Mouse (Mus musculus) forebrain, embryonic 15.5 days (tissue): ENCODE data around the gene Tcf25. TPM values are rescaled to one million over a fixed set of nuclear protein-coding genes. Genes with fewer than 3 reads are reported as not detected.

ENCODE experiments used
- ATAC-seq: fragments of 200-750 bp; cut with Nextera tagmentation; replicated peaks from 2 replicates; pipeline ENCODE4 v1.8.0; 2017; ENCODE audit warnings: mild to moderate bottlenecking, moderate TSS enrichment, moderate library complexity
- H3K27ac ChIP-seq: fragments of 300-500 bp; sonication (generic); replicated peaks from 2 replicates; pipeline ENCODE4 v1.5.1; 2015; ENCODE audit warnings: mild to moderate bottlenecking, inconsistent platforms
- H3K27me3 ChIP-seq: fragments of 300-500 bp; sonication (generic); 2 replicates; pipeline ENCODE4 v1.6.1; 2015; ENCODE audit warnings: inconsistent platforms
- H3K36me3 ChIP-seq: fragments of 300-500 bp; sonication (generic); 2 replicates; pipeline ENCODE4 v1.6.1; 2015; ENCODE audit warnings: mild to moderate bottlenecking, inconsistent platforms
- H3K4me1 ChIP-seq: fragments of 300-500 bp; sonication (generic); 2 replicates; pipeline ENCODE4 v1.6.1; 2015; ENCODE audit warnings: inconsistent platforms
- H3K4me2 ChIP-seq: fragments of 300-500 bp; sonication (generic); replicated peaks from 2 replicates; pipeline ENCODE4 v1.6.1; 2015; ENCODE audit warnings: mild to moderate bottlenecking, inconsistent platforms
- H3K4me3 ChIP-seq: fragments of 300-500 bp; sonication (generic); 2 replicates; pipeline ENCODE4 v1.5.1; 2015; ENCODE audit warnings: mild to moderate bottlenecking, inconsistent platforms
- H3K9ac ChIP-seq: fragments of 300-500 bp; sonication (generic); replicated peaks from 2 replicates; pipeline ENCODE4 v1.6.1; 2015; ENCODE audit warnings: mild to moderate bottlenecking, inconsistent platforms
- H3K9me3 ChIP-seq: fragments of 300-500 bp; sonication (generic); 2 replicates; pipeline ENCODE4 v1.6.1; 2016; ENCODE audit warnings: inconsistent platforms
- WGBS: fragments of 180-500 bp; shearing (Covaris S2); methylation state at CpG from one replicate; pipeline ENCODE4 v1.1.7; 2015; ENCODE audit warnings: mixed read lengths; 5-methylcytosine and 5-hydroxymethylcytosine counted together
- polyA plus RNA-seq: library from polyadenylated mRNA; unstranded; fragments of >200 nt; fragmentation: Nextera tagmentation; extraction: Ambion mirVana; gene quantifications from 2 replicates; pipeline ENCODE4 v1.2.1, GENCODE M21; 2015

Gene Tcf25
- 252 and 259 TPM in 2 replicates for polyA plus RNA-seq

DNA sequence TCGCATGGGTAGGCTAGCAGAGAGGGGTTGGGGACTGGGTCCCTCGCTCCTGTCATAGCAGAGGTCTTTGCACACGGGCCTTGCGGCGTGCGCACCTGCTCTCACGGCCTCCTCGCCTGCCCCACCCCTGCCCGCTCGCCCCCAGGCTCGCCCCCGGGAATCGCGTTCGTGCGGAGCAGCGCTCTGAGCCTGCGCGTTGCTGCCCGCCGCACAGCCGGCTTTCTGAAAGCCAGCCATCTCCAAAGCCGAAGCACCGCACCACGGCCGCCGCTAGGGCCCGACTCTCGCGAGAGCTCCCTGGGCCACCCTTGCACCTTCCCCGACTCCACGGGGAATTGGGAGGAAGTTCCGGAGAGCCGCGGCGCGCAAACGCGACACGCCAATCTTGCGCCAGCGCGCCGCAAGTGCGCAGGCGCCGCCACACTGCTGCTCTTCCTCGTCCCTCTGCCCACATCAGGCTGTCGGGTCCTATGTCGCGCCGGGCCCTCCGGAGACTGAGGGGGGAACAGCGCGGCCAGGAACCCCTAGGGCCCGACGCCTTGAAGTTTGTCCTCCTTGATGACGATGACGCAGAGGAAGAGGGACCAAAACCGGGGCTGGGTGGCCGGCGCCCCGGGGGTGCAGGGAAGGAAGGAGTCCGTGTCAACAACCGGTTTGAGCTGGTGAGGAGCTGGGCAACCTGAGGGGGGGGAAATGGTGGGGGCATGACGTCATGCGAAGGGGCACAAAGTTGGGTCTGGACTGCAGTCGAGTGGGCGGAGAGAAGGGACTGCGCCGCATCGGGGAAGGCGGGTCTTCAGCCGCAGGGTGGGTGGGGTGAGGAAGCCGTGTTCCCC is at the start of gene Tcf25:
TSS of gene Tcf25 (plus strand) at position 351 of the 836 bp plus-strand sequence.
- Histone ChIP-seq H3K4me1 (peaks cover 29% of the 10 kb centered on the region), H3K36me3 (peaks cover 17% of the 10 kb centered on the region), H3K27me3 (no peaks in the 10 kb centered on the region), H3K9ac (peak within 1 kb of the TSS; percentile 67), H3K9me3 (no peaks in the 10 kb centered on the region), H3K27ac (peak within 1 kb of the TSS; percentile 94), H3K4me2 (peak within 1 kb of the TSS; percentile 58), H3K4me3 (peak within 1 kb of the TSS; percentile 69)
- peak; percentile 96 for ATAC-seq
- 1% methylated on average over 75 of the region's 75 CpGs for WGBS

GRCm38 (mm10) chr8:123328552-123328951 is 45.0 kb upstream of the Tcf25 start:
- no peak overlapping the region for H3K4me3 ChIP-seq
- H3K27ac ChIP-seq = no peak overlapping the region
- ATAC-seq = no peak
- H3K36me3 ChIP-seq = no peaks in the 10 kb centered on the region
- 95% methylated on average over 2 of the region's 2 CpGs for WGBS
- peaks cover 10% of the 10 kb centered on the region; the same call in 1 of the 2 replicates for H3K4me1 ChIP-seq
- H3K27me3 ChIP-seq = no peaks in the 10 kb centered on the region; the same call in 1 of the 2 replicates
- no peaks in the 10 kb centered on the region for H3K9me3 ChIP-seq
- no peak overlapping the region for H3K9ac ChIP-seq
- H3K4me2 ChIP-seq = no peak overlapping the region

DNA sequence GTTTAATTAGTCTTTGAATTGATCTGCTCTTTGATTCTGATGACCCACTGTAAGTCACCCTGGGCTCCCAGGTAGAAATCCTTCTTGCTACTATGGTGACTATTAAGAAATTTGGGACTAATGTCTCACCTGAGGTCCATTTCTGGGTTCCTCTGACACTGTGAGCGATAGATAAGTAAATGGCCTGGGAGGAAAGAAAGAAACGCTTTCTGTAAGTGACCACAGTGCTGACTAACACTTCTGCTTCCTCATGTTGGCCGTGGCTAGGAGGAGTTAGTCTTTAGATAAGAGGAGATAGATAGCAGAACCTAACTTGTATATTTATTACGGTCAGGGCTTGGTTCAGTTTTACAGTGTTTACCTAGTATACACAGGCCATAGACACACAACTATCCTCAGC is 44.2 kb upstream of the Tcf25 start:
- 85% methylated on average over 4 of the region's 4 CpGs for WGBS
- H3K4me1 ChIP-seq = peaks cover 18% of the 10 kb centered on the region
- H3K27me3 ChIP-seq = no peaks in the 10 kb centered on the region; the same call in 1 of the 2 replicates
- no peak for ATAC-seq
- H3K4me3 ChIP-seq = no peak overlapping the region
- H3K9me3 ChIP-seq = no peaks in the 10 kb centered on the region
- H3K9ac ChIP-seq = no peak overlapping the region
- no peak overlapping the region for H3K27ac ChIP-seq
- no peak overlapping the region for H3K4me2 ChIP-seq
- no peaks in the 10 kb centered on the region for H3K36me3 ChIP-seq

GRCm38 (mm10) chr8:123329961-123330360 is 43.6 kb upstream of the Tcf25 start:
- Histone ChIP-seq H3K27ac (no peak overlapping the region), H3K27me3 (no peaks in the 10 kb centered on the region; the same call in 1 of the 2 replicates), H3K4me2 (no peak overlapping the region), H3K9ac (no peak overlapping the region), H3K9me3 (no peaks in the 10 kb centered on the region), H3K4me3 (no peak overlapping the region), H3K36me3 (no peaks in the 10 kb centered on the region), H3K4me1 (peaks cover 24% of the 10 kb centered on the region)
- 76% methylated on average over 5 of the region's 5 CpGs for WGBS
- no peak for ATAC-seq

- Histone ChIP-seq H3K9ac (no peak overlapping the region), H3K4me3 (no peak overlapping the region), H3K4me1 (peaks cover 29% of the 10 kb centered on the region), H3K9me3 (no peaks in the 10 kb centered on the region), H3K4me2 (no peak overlapping the region), H3K27ac (no peak overlapping the region), H3K36me3 (no peaks in the 10 kb centered on the region), H3K27me3 (no peaks in the 10 kb centered on the region; the same call in 1 of the 2 replicates)
- WGBS = 90% methylated on average over 6 of the region's 6 CpGs
- no peak for ATAC-seq
These were observed 42.9 kb upstream of the Tcf25 start for GRCm38 (mm10) chr8:123330701-123331100.

DNA sequence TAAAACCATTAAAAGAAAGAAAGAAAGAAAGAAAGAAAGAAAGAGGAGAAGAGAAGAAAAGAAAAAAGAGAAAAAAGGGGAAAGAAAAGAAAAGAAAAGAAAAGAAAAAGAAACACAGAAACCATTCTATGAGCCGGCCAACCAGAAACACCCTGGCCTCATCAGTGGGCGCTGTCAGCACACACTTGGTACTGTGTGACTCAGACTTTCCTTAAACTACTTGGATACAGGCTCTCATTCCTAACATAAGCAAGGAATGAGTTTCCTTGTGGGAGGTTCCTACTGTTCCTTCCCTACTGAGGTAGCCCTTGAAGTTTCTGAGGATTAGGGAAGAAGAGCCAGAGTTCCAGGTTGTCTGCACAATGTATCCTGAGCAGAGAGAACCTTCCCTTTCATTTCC is 42.3 kb upstream of the Tcf25 start:
- 83% methylated on average over 2 of the region's 2 CpGs for WGBS
- peak overlapping the region; percentile 64 for H3K4me2 ChIP-seq

GRCm38 (mm10) chr8:123331810-123332209 is 41.7 kb upstream of the Tcf25 start:
- Histone ChIP-seq H3K4me3 (peak overlapping the region; percentile 72), H3K27me3 (no peaks in the 10 kb centered on the region; the same call in 1 of the 2 replicates), H3K9ac (peak overlapping the region; percentile 82), H3K36me3 (no peaks in the 10 kb centered on the region), H3K27ac (peak overlapping the region; percentile 92), H3K4me1 (peaks cover 30% of the 10 kb centered on the region), H3K4me2 (peak overlapping the region; percentile 64), H3K9me3 (no peaks in the 10 kb centered on the region)
- ATAC-seq = peak; percentile 11
- WGBS = 25% methylated on average over 8 of the region's 8 CpGs

More for the DNA sequence above, 42.3 kb upstream of the Tcf25 start:
- Histone ChIP-seq H3K4me3 (no peak overlapping the region), H3K4me1 (peaks cover 30% of the 10 kb centered on the region), H3K27ac (peak overlapping the region; percentile 92), H3K9ac (no peak overlapping the region), H3K36me3 (no peaks in the 10 kb centered on the region), H3K9me3 (no peaks in the 10 kb centered on the region), H3K27me3 (no peaks in the 10 kb centered on the region; the same call in 1 of the 2 replicates)
- no peak for ATAC-seq

- ATAC-seq = peak; percentile 84
- Histone ChIP-seq H3K27me3 (no peaks in the 10 kb centered on the region; the same call in 1 of the 2 replicates), H3K27ac (peak within 1 kb of the TSS; percentile 92), H3K4me2 (peak within 1 kb of the TSS; percentile 64), H3K4me1 (peaks cover 30% of the 10 kb centered on the region), H3K9ac (peak within 1 kb of the TSS; percentile 82), H3K4me3 (peak within 1 kb of the TSS; percentile 72), H3K9me3 (no peaks in the 10 kb centered on the region), H3K36me3 (no peaks in the 10 kb centered on the region)
- WGBS = under 1% methylated on average over 79 of the region's 85 CpGs
These were observed 41.1 kb upstream of the Tcf25 start, which contains the start of gene Spire2 for GRCm38 (mm10) chr8:123332262-123333090. Gene Spire2, plus strand, starts transcription at chr8:123332713.

DNA sequence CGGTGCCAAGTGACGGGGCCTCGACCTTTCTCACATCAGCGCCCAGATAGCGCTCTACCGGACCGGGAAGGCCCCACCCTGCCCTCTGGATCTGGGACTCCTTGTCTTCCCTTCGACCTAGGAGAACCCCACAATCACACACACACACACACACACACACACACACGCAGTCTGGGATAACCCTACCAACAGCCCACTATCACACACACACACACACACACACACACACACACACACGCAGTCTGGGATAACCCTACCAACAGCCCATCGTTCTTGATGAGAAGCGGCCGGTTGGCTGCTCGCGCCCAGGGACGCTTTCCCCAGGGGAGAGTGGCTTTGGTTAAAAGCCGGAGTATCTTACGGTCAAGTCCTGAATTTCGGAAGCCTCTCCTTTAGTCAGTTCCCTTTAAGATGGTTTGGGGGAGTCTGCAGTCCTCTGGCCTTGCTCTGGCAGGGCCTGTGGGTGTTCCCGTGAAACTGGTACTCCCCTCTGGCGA is 40.4 kb upstream of the Tcf25 start:
- peak overlapping the region; percentile 72 for H3K4me3 ChIP-seq
- H3K4me1 ChIP-seq = peaks cover 30% of the 10 kb centered on the region
- H3K9ac ChIP-seq = peak overlapping the region; percentile 82
- peak; percentile 59 for ATAC-seq
- WGBS = 1% methylated on average over 19 of the region's 21 CpGs
- H3K9me3 ChIP-seq = no peaks in the 10 kb centered on the region
- H3K27ac ChIP-seq = peak overlapping the region; percentile 92
- peak overlapping the region; percentile 64 for H3K4me2 ChIP-seq
- H3K36me3 ChIP-seq = no peaks in the 10 kb centered on the region
- H3K27me3 ChIP-seq = no peaks in the 10 kb centered on the region; the same call in 1 of the 2 replicates

- Histone ChIP-seq H3K4me3 (peak overlapping the region; percentile 72), H3K4me1 (peaks cover 30% of the 10 kb centered on the region), H3K9me3 (no peaks in the 10 kb centered on the region), H3K27me3 (no peaks in the 10 kb centered on the region; the same call in 1 of the 2 replicates), H3K36me3 (no peaks in the 10 kb centered on the region), H3K4me2 (peak overlapping the region; percentile 64), H3K27ac (peak overlapping the region; percentile 92), H3K9ac (peak overlapping the region; percentile 82)
- 3% methylated on average over 7 of the region's 7 CpGs for WGBS
- no peak for ATAC-seq
These were observed 39.7 kb upstream of the Tcf25 start for GRCm38 (mm10) chr8:123333864-123334263.

DNA sequence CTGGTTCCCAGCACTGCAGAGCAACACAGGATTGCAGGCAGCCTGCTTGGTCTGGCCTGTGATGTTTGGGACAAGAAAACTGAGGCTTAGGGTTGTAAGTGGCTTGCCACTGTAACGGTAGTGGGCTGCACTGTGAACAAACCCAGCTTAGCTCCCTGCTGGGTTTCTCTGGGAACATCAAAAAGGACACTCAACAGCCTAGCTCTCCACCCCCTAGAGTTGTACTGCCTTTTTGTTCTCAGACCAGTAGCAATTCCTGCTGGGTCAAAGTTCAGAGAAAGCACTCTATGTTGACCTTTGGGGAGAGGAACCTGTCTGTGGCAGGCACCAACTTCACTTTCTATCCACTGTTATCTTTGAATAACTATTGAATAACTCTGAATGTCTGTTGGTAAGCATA is 39.1 kb upstream of the Tcf25 start:
- 11% methylated on average over 1 of the region's 1 CpGs for WGBS
- peak overlapping the region; percentile 64 for H3K4me2 ChIP-seq
- no peak for ATAC-seq
- H3K9ac ChIP-seq = peak overlapping the region; percentile 82
- H3K4me3 ChIP-seq = peak overlapping the region; percentile 72
- H3K27ac ChIP-seq = peak overlapping the region; percentile 92
- H3K27me3 ChIP-seq = no peaks in the 10 kb centered on the region; the same call in 1 of the 2 replicates
- no peaks in the 10 kb centered on the region for H3K9me3 ChIP-seq
- no peaks in the 10 kb centered on the region for H3K36me3 ChIP-seq
- peaks cover 30% of the 10 kb centered on the region for H3K4me1 ChIP-seq
